Mouse (Mus musculus) embryonic facial prominence, embryonic 10.5 days (tissue): Measurements from ENCODE around the gene Hspg2. TPM values are rescaled to one million over a fixed set of nuclear protein-coding genes. Genes with fewer than 3 reads are reported as not detected.

Experiments
- DNase-seq: peaks from one replicate; pipeline ENCODE4 v3.0.0-alpha.2; 2017; ENCODE audit warnings: low spot score
- H3K27ac ChIP-seq: fragments of 300-500 bp; sonication (generic); replicated peaks from 2 replicates; pipeline ENCODE4 v1.5.1; 2016; ENCODE audit warnings: mild to moderate bottlenecking
- H3K27me3 ChIP-seq: fragments of 300-500 bp; sonication (generic); replicated peaks from 2 replicates; pipeline ENCODE4 v1.6.1; 2016; ENCODE audit warnings: low read depth, mild to moderate bottlenecking; ENCODE audit not compliant: poor library complexity, severe bottlenecking
- H3K36me3 ChIP-seq: fragments of 300-500 bp; sonication (generic); replicated peaks from 2 replicates; pipeline ENCODE4 v1.6.1; 2016; ENCODE audit warnings: mild to moderate bottlenecking, moderate library complexity
- H3K4me1 ChIP-seq: fragments of 300-500 bp; sonication (generic); 2 replicates; pipeline ENCODE4 v1.6.1; 2016
- H3K4me3 ChIP-seq: fragments of 300-500 bp; sonication (generic); 2 replicates; pipeline ENCODE4 v1.5.1; 2016; ENCODE audit warnings: mild to moderate bottlenecking, moderate library complexity
- H3K9me3 ChIP-seq: fragments of 300-500 bp; sonication (generic); 2 replicates; pipeline ENCODE4 v1.6.1; 2016; ENCODE audit warnings: mild to moderate bottlenecking
- WGBS: fragments of 180-500 bp; shearing (Covaris S2); methylation state at CpG from one replicate; pipeline ENCODE4 v1.1.7; 2016; 5-methylcytosine and 5-hydroxymethylcytosine counted together
- polyA plus RNA-seq: library from polyadenylated mRNA; unstranded; fragments of >200 nt; fragmentation: Nextera tagmentation; extraction: Ambion mirVana; gene quantifications from 2 replicates; pipeline ENCODE4 v1.2.1, GENCODE M21; 2016

Hspg2 gene
- polyA plus RNA-seq, 1 experiment from 2014 or later = 19.6 TPM

DNA sequence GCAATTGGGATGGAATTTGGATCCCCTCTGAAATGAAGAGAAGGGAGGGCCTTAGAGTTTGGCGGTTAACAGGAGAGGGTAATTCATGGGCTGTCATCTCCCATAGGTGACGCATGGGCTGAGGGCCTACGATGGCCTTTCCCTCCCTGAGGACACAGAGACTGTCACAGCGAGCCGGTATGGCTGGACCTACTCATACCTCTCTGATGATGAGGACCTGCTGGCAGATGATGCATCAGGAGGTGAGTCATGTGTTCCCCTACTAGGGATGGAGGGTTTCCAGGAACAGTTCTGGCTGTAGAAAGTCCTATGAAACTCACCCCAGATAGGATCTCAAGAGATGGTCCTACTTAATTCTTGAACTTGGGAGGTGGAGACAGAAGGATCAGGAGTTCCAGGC lies 32.4 kb downstream of the Hspg2 start:
- Histone ChIP-seq H3K27ac (no peak overlapping the region), H3K9me3 (no peaks in the 10 kb centered on the region), H3K4me1 (peaks cover 51% of the 10 kb centered on the region), H3K36me3 (peaks cover 53% of the 10 kb centered on the region), H3K4me3 (no peak overlapping the region), H3K27me3 (no peaks in the 10 kb centered on the region)
- DNase-seq = no peak
- 95% methylated on average over 5 of the region's 5 CpGs for WGBS

DNA sequence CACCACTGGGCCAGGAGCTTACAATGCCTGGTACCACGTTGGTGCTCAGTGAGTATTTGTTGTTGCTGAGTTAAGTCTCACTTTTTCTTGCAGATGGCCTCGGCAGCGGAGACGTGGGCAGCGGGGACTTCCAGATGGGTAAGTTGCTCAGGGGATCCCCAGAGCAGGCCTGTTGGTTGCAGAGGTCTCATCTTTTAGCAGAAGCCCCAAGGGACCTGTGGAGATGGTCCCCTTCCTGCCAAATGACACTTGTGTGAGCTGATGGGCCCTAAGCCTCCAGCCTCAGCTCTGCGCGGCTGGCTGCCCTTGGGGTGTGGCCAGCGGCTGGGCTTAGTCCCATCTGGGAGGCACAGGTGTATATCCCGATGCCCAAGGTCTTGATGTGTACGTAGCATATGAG lies 33.6 kb downstream of the Hspg2 start:
- WGBS = 91% methylated on average over 10 of the region's 10 CpGs
- Histone ChIP-seq H3K27ac (no peak overlapping the region), H3K4me1 (peaks cover 38% of the 10 kb centered on the region), H3K36me3 (peaks cover 61% of the 10 kb centered on the region), H3K9me3 (no peaks in the 10 kb centered on the region), H3K4me3 (no peak overlapping the region), H3K27me3 (no peaks in the 10 kb centered on the region)
- no peak for DNase-seq

GRCm38 (mm10) chr4:137502801-137503200 lies 34.2 kb downstream of the Hspg2 start:
- Histone ChIP-seq H3K4me3 (no peak overlapping the region), H3K9me3 (no peaks in the 10 kb centered on the region), H3K36me3 (peaks cover 67% of the 10 kb centered on the region), H3K4me1 (peaks cover 32% of the 10 kb centered on the region), H3K27ac (peak overlapping the region; percentile 35; the same call in 1 of the 2 replicates), H3K27me3 (no peaks in the 10 kb centered on the region)
- DNase-seq = no peak
- WGBS = 88% methylated on average over 7 of the region's 7 CpGs

DNA sequence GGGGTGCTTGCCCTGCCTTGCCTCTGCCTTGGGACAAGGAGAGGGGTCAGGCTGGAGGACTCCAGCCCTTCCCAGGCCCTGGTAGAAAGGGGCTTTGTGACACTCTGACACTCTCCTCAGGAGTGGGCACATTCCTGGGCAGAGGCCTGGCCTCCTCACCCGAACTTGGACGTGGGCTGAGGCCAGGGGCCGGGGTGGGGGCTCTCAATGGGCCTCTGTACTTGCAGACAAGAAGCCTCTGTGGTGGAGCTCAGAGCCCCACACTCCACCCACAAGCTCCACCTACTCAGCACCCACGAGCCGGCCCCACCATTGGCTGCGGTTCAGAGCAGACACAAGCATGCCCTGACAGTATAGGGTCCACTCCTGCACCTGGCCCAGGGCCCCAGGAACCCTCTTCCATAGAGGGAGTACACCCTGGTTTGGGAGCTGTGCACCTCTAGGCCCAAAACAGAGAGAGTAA lies 35.0 kb downstream of the Hspg2 start:
- Histone ChIP-seq H3K9me3 (no peaks in the 10 kb centered on the region), H3K4me3 (no peak overlapping the region), H3K27ac (peak overlapping the region; percentile 35), H3K4me1 (peaks cover 25% of the 10 kb centered on the region), H3K36me3 (peaks cover 75% of the 10 kb centered on the region), H3K27me3 (no peaks in the 10 kb centered on the region)
- DNase-seq = no peak
- 78% methylated on average over 6 of the region's 6 CpGs for WGBS

GRCm38 (mm10) chr4:137506629-137507028 lies 38.1 kb downstream of the Hspg2 start:
- no peak for DNase-seq
- Histone ChIP-seq H3K27me3 (no peaks in the 10 kb centered on the region), H3K9me3 (no peaks in the 10 kb centered on the region), H3K4me3 (no peak overlapping the region), H3K4me1 (peaks cover 13% of the 10 kb centered on the region), H3K36me3 (peaks cover 94% of the 10 kb centered on the region), H3K27ac (no peak overlapping the region)
- 94% methylated on average over 10 of the region's 10 CpGs for WGBS

- Histone ChIP-seq H3K27ac (no peak overlapping the region), H3K27me3 (no peaks in the 10 kb centered on the region), H3K4me3 (no peak overlapping the region), H3K9me3 (no peaks in the 10 kb centered on the region), H3K4me1 (peaks cover 8% of the 10 kb centered on the region), H3K36me3 (peaks cover 94% of the 10 kb centered on the region)
- no peak for DNase-seq
- WGBS = 87% methylated on average over 9 of the region's 9 CpGs
Observed at GRCm38 (mm10) chr4:137509528-137509927, 41.0 kb downstream of the Hspg2 start.

- Histone ChIP-seq H3K27me3 (no peaks in the 10 kb centered on the region), H3K4me1 (peaks cover 8% of the 10 kb centered on the region), H3K9me3 (no peaks in the 10 kb centered on the region), H3K4me3 (no peak overlapping the region), H3K36me3 (peaks cover 93% of the 10 kb centered on the region), H3K27ac (0 out of 2 replicates have a peak overlapping the region, but pooled peaks have one; percentile 10)
- WGBS = 92% methylated on average over 15 of the region's 15 CpGs
- DNase-seq = no peak
Observed at GRCm38 (mm10) chr4:137510021-137510696, 41.6 kb downstream of the Hspg2 start.

DNA sequence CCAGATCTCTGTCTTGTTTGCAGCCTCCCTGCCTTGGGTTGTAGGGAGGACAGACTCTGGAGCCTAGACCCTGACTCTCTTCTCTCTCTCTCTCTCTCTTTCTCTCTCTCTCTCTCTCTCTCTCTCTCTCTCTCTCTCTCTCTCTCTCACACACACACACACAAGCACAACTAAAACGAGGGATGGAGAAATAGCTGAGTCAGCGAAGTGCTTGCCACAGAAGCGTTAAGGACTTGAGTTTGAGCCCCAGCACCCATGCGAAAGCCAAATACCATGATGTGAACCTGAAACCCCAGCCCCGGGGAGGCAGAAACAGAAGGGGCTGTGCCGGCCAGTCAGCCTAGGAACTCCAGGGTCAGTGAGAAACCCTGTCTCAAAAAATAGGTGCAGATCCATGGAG lies 44.3 kb downstream of the Hspg2 start:
- Histone ChIP-seq H3K36me3 (peaks cover 99% of the 10 kb centered on the region), H3K27ac (no peak overlapping the region), H3K4me3 (no peak overlapping the region), H3K4me1 (peaks cover 8% of the 10 kb centered on the region), H3K27me3 (no peaks in the 10 kb centered on the region), H3K9me3 (no peaks in the 10 kb centered on the region)
- 88% methylated on average over 6 of the region's 6 CpGs for WGBS
- no peak for DNase-seq

DNA sequence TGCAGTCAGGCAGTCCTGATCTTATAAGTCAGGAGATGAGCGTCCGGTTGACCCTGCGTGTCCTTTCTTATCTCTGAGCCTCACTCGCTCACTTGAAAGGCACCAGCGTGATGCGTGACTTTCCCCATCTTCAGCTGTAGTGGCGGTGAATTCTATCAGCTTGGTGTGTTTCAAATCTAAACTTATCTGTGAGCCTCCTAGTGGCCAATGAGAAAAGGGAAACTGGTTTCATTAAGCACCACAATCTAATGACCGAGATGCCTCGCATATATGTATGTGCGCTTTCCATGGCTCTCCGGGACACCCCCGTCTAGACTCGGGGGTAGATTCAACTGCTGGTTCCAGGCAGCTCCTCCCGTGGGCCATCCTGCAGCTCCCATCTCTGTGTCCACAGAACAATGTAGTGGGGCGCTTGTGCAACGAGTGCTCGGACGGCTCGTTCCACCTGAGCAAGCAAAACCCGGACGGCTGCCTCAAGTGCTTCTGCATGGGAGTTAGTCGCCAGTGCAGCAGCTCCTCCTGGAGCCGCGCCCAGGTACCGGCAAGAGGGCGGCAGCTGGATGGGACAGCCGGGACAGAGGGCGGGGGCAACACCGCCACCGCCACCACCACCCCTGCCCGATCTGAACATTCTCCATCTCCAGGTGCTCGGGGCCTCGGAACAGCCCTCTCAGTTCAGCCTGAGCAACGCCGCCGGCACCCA lies 49.6 kb downstream of the Hspg2 start:
- Histone ChIP-seq H3K36me3 (peaks cover 99% of the 10 kb centered on the region), H3K27ac (no peak overlapping the region), H3K27me3 (no peaks in the 10 kb centered on the region), H3K9me3 (no peaks in the 10 kb centered on the region), H3K4me3 (no peak overlapping the region), H3K4me1 (no peaks in the 10 kb centered on the region)
- DNase-seq = no peak
- WGBS = 88% methylated on average over 36 of the region's 36 CpGs

DNA sequence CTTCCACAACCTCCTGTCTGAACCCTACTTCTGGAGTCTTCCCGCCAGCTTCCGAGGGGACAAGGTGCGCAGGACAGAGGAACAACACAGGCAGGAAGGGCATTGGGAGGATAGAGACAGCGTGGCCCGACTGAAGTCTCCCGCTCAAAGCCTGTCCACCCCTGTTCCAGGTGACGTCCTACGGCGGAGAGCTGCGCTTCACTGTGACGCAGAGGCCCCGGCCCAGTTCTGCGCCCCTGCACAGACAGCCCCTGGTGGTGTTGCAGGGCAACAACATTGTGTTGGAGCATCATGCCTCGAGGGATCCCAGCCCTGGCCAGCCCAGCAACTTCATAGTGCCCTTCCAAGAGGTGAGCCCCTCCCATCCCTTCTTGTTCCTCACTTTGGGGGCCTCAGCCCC lies 50.2 kb downstream of the Hspg2 start:
- H3K27me3 ChIP-seq = no peaks in the 10 kb centered on the region
- DNase-seq = no peak
- no peak overlapping the region for H3K4me3 ChIP-seq
- peaks cover 99% of the 10 kb centered on the region for H3K36me3 ChIP-seq
- H3K27ac ChIP-seq = no peak overlapping the region
- no peaks in the 10 kb centered on the region for H3K4me1 ChIP-seq
- no peaks in the 10 kb centered on the region for H3K9me3 ChIP-seq
- WGBS = 91% methylated on average over 14 of the region's 14 CpGs

- DNase-seq = no peak
- Histone ChIP-seq H3K9me3 (no peaks in the 10 kb centered on the region), H3K27ac (no peak overlapping the region), H3K36me3 (peaks cover 100% of the 10 kb centered on the region), H3K27me3 (no peaks in the 10 kb centered on the region), H3K4me1 (no peaks in the 10 kb centered on the region), H3K4me3 (no peak overlapping the region)
- WGBS = 93% methylated on average over 5 of the region's 5 CpGs
Observed at GRCm38 (mm10) chr4:137520346-137520745, 51.8 kb downstream of the Hspg2 start.

- Histone ChIP-seq H3K9me3 (no peaks in the 10 kb centered on the region), H3K27me3 (no peaks in the 10 kb centered on the region), H3K4me3 (no peak overlapping the region), H3K36me3 (peaks cover 100% of the 10 kb centered on the region), H3K27ac (no peak overlapping the region), H3K4me1 (no peaks in the 10 kb centered on the region)
- WGBS = 94% methylated on average over 11 of the region's 11 CpGs
- no peak for DNase-seq
Observed at GRCm38 (mm10) chr4:137521966-137522365, 53.4 kb downstream of the Hspg2 start.

DNA sequence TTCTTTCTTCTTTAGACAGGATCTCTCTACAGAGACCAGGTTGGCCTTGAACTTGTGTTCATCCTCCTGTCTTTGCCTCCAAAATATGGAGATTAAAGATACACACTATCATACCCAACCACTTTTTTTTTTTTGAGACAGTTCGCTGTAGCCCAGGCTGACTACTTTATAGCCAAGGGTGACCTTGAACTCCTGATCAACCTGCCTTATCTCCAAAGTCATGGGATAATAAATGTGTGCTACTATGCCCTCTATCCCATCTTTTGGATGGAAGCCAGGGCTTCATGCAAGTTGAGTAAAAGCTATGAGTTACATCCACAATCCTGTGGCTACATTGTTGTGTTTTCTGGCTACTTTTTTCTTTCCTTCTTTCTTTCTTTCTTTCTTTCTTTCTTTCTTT lies 56.9 kb downstream of the Hspg2 start:
- DNase-seq = no peak
- H3K36me3 ChIP-seq = peaks cover 99% of the 10 kb centered on the region
- no peaks in the 10 kb centered on the region for H3K9me3 ChIP-seq
- 94% methylated on average over 1 of the region's 1 CpGs for WGBS
- H3K27ac ChIP-seq = no peak overlapping the region
- no peaks in the 10 kb centered on the region for H3K4me1 ChIP-seq
- no peaks in the 10 kb centered on the region for H3K27me3 ChIP-seq
- no peak overlapping the region for H3K4me3 ChIP-seq
